Mouse (Mus musculus) lung, embryonic 14.5 days (tissue): ENCODE results near the gene Sema3g. TPM values are rescaled to one million over a fixed set of nuclear protein-coding genes. Genes with fewer than 3 reads are reported as not detected.

Experiments
- ATAC-seq: fragments of 200-750 bp; cut with Nextera tagmentation; 2 replicates; pipeline ENCODE4 v1.8.0; 2017; ENCODE audit warnings: mild to moderate bottlenecking, moderate TSS enrichment, moderate library complexity; ENCODE audit not compliant: insufficient read depth
- DNase-seq: peaks from one replicate; pipeline ENCODE4 v3.0.0-alpha.2; 2015
- H3K27ac ChIP-seq: fragments of 300-500 bp; sonication (generic); 2 replicates; pipeline ENCODE4 v1.5.1; 2014; ENCODE audit warnings: low read depth, mild to moderate bottlenecking, moderate library complexity
- H3K27me3 ChIP-seq: fragments of 300-500 bp; sonication (generic); 2 replicates; pipeline ENCODE4 v1.6.1; 2014; ENCODE audit warnings: low read length, control low read depth; ENCODE audit not compliant: insufficient read depth
- H3K36me3 ChIP-seq: fragments of 300-500 bp; sonication (generic); 2 replicates; pipeline ENCODE4 v1.6.1; 2014; ENCODE audit warnings: control low read depth; ENCODE audit not compliant: insufficient read depth
- H3K4me1 ChIP-seq: fragments of 300-500 bp; sonication (generic); 2 replicates; pipeline ENCODE4 v1.6.1; 2014; ENCODE audit warnings: antibody characterized with exemption, control low read depth; ENCODE audit not compliant: insufficient read depth
- H3K4me2 ChIP-seq: fragments of 300-500 bp; sonication (generic); 2 replicates; pipeline ENCODE4 v1.6.1; 2014; ENCODE audit warnings: mild to moderate bottlenecking
- H3K4me3 ChIP-seq: fragments of 300-500 bp; sonication (generic); 2 replicates; pipeline ENCODE4 v1.5.1; 2014; ENCODE audit warnings: low read depth, low read length
- H3K9ac ChIP-seq: fragments of 300-500 bp; sonication (generic); 2 replicates; pipeline ENCODE4 v1.6.1; 2014
- H3K9me3 ChIP-seq: fragments of 300-500 bp; sonication (generic); 2 replicates; pipeline ENCODE4 v1.6.1; 2016; ENCODE audit warnings: low read depth, low read length, control low read depth
- CTCF ChIP-seq: IDR thresholded peaks from 2 replicates; pipeline ENCODE4 v1.5.1; 2016; ENCODE audit warnings: antibody characterized with exemption, low read depth
- WGBS: fragments of 180-500 bp; shearing (Covaris S2); extraction: QIAGEN DNeasy Blood & Tissue Kit; methylation state at CpG from one replicate; pipeline ENCODE4 v1.1.7; 2014; 5-methylcytosine and 5-hydroxymethylcytosine counted together
- polyA plus RNA-seq: library from polyadenylated mRNA; unstranded; fragments of >200 nt; fragmentation: Nextera tagmentation; extraction: Ambion mirVana; gene quantifications from 2 replicates; pipeline ENCODE4 v1.2.1, GENCODE M21; 2014

The Sema3g gene
- polyA plus RNA-seq, 1 experiment from 2014 or later: 0.38 TPM

DNA sequence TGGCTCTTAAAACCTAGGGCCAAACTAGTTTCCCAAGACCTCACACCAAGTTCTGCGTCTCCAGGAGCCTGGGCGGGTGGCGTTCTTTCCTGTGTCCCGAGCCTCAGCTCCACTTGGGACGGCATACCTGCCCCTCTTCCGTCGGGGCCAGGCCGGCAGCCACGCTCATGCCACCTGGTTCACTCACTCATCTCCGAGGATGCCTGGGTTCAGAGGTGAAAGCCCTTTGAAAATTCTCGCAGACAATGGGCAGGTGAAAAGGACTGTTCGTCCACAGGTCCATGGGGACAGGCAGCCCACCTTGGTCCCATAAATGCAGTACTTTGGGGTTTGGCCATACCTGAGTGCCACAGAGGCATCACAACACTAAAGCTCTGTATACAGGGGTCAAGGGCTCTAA, 33.5 kb upstream of the Sema3g start:
- Histone ChIP-seq H3K27me3 (no peaks in the 10 kb centered on the region), H3K36me3 (peaks cover 100% of the 10 kb centered on the region), H3K9ac (no peak overlapping the region), H3K4me3 (no peak overlapping the region), H3K9me3 (no peaks in the 10 kb centered on the region), H3K4me2 (no peak overlapping the region), H3K27ac (no peak overlapping the region), H3K4me1 (no peaks in the 10 kb centered on the region)
- no peak for ATAC-seq
- WGBS: 87% methylated on average over 12 of the region's 12 CpGs
- DNase-seq: no peak
- TF ChIP-seq CTCF: no peak

DNA sequence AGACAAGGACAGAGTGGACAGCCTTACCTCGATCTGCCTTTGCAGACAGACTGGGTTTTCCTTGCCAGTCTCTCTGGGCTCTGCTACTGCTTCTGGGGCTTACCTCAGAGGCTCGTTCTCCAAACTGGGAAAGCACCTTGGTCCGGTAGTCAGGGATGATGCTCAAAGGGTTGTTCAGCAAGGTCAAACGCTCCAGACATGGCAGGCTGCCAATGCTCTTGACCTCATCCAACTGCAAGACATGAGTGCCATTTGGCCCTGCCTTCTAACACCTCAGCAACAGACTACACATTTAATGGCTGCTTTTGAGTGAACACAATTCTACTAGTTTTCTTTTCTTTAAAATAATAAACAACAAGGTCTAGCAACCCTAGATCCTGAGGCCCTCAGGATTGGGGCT, 31.0 kb upstream of the Sema3g start:
- 65% methylated on average over 4 of the region's 4 CpGs for WGBS
- Histone ChIP-seq H3K9me3 (no peaks in the 10 kb centered on the region), H3K27me3 (no peaks in the 10 kb centered on the region), H3K36me3 (peaks cover 100% of the 10 kb centered on the region), H3K27ac (no peak overlapping the region), H3K4me3 (no peak overlapping the region), H3K4me1 (no peaks in the 10 kb centered on the region), H3K4me2 (no peak overlapping the region), H3K9ac (no peak overlapping the region)
- no peak for ATAC-seq
- no peak for TF ChIP-seq CTCF
- DNase-seq: no peak

DNA sequence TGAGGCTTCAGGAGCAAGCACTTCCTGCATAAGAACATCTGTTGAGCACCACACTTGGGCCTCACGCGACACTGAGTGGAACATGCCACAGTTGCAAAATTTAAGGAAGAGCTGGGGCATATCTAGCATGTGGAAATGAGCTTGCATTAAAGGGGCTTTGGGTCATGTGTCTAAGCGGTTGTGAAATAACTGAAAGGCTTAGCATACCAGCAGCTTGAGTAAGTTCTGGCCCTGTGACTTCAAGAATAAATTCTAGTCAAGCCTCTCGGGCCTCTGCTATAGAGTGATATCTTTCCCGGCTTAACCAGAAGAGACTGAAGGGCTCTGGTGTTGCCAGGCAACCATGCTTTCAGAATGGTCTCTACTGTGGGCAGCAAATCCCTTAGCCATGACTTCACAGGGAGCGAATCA, 28.9 kb upstream of the Sema3g start:
- Histone ChIP-seq H3K27ac (no peak overlapping the region; the same call in 1 of the 2 replicates), H3K36me3 (peaks cover 100% of the 10 kb centered on the region), H3K9me3 (no peaks in the 10 kb centered on the region), H3K9ac (no peak overlapping the region), H3K27me3 (no peaks in the 10 kb centered on the region), H3K4me2 (no peak overlapping the region), H3K4me3 (no peak overlapping the region), H3K4me1 (no peaks in the 10 kb centered on the region)
- 69% methylated on average over 6 of the region's 6 CpGs for WGBS
- no peak for DNase-seq
- no peak for ATAC-seq
- TF ChIP-seq CTCF: no peak

DNA sequence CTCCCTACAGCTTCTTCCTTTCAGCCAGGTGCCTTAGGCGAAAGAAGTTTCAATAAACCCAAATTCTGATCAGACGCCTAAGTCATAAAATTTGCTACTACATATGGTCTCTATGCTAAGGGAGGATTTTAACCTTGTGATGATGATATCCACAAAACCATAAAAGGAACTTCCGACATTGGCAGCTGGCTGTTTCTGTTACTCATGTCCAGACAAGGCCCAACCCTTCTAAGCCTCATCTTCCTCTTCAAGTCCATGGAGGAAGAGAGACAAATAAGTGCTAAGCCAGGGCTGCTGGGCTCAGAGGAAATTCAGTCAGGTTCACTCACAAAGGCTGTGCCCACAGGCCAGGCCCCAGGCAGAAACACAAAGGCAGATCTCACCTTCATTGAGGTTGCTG, 28.3 kb upstream of the Sema3g start:
- ATAC-seq (no peak), DNase-seq (no peak)
- Histone ChIP-seq H3K27ac (no peak overlapping the region; the same call in 1 of the 2 replicates), H3K36me3 (peaks cover 100% of the 10 kb centered on the region), H3K4me2 (no peak overlapping the region), H3K4me1 (no peaks in the 10 kb centered on the region), H3K9me3 (no peaks in the 10 kb centered on the region), H3K27me3 (no peaks in the 10 kb centered on the region), H3K4me3 (no peak overlapping the region), H3K9ac (no peak overlapping the region)
- 93% methylated on average over 3 of the region's 3 CpGs for WGBS
- TF ChIP-seq CTCF: no peak

DNA sequence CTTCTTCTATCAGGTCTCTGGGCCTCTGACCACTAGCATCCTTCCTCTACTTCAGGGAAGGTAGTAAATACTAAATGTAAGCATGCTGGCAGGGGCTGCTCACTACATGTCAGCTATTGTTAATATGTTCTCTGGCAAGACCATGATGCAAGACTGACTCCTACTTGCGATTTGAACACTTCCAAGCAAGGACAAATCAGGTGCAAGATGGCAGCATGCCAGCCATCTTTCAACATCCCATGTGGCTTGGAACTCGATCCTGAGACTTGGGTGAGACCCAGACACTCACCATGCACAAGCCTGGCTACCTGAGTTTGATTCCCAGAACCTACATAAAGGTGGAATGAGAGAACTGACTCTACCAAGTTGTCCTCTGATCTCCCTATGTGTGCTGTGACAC, 25.7 kb upstream of the Sema3g start:
- peaks cover 100% of the 10 kb centered on the region for H3K36me3 ChIP-seq
- DNase-seq (no peak), ATAC-seq (no peak)
- 51% methylated on average over 2 of the region's 2 CpGs for WGBS
- H3K4me3 ChIP-seq: no peak overlapping the region
- no peaks in the 10 kb centered on the region for H3K9me3 ChIP-seq
- peaks cover 8% of the 10 kb centered on the region; the same call in 1 of the 2 replicates for H3K4me1 ChIP-seq
- H3K27me3 ChIP-seq: no peaks in the 10 kb centered on the region
- H3K9ac ChIP-seq: no peak overlapping the region
- no peak for TF ChIP-seq CTCF
- no peak overlapping the region for H3K4me2 ChIP-seq
- no peak overlapping the region for H3K27ac ChIP-seq

DNA sequence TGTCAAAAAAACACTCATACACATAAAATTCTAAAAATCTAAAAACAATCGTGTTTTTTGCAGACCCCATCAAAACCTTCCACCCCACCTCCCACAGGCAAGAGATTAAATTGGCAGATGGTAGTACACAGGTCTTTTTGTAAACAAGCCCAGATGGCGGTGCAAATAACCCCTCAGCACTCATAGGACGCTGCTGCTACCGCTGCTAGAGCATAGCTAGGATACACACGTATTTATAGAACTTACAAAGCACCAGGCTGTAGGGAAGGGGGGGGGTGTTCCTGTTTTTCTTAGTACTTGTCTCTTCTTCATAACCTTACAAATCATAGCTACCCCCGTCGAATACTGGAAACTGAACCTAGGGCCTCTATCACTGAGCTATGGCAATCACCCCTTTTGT, 23.9 kb upstream of the Sema3g start:
- TF ChIP-seq CTCF: no peak
- Histone ChIP-seq H3K4me2 (no peak overlapping the region), H3K27me3 (no peaks in the 10 kb centered on the region), H3K9me3 (no peaks in the 10 kb centered on the region), H3K27ac (no peak overlapping the region), H3K9ac (no peak overlapping the region), H3K36me3 (peaks cover 100% of the 10 kb centered on the region), H3K4me1 (peaks cover 8% of the 10 kb centered on the region; the same call in 1 of the 2 replicates), H3K4me3 (no peak overlapping the region)
- DNase-seq (no peak), ATAC-seq (no peak)
- WGBS: 66% methylated on average over 7 of the region's 7 CpGs

DNA sequence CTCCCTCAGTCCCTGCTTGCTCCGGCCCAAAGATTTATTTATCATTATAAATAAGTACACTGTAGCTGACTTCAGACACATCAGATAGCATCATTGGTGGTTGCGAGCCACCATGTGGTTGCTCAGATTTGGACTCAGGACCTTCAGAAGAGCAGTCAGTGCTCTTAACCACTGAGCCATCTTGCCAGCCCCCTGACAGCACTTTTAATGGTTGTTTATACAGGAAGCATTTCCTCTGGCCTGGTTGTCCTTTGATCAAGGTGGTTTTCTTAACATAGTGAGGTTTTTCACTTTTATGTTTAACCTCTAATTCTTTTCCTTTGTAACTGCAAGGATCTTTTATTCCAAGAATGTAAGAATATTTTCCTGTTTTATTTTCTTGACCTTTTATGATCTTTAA, 23.2 kb upstream of the Sema3g start:
- DNase-seq: no peak
- H3K27me3 ChIP-seq: no peaks in the 10 kb centered on the region
- peaks cover 100% of the 10 kb centered on the region for H3K36me3 ChIP-seq
- 74% methylated on average over 2 of the region's 2 CpGs for WGBS
- no peak overlapping the region for H3K27ac ChIP-seq
- no peak overlapping the region for H3K4me3 ChIP-seq
- no peak overlapping the region for H3K9ac ChIP-seq
- no peak for TF ChIP-seq CTCF
- no peak overlapping the region for H3K4me2 ChIP-seq
- H3K4me1 ChIP-seq: peaks cover 8% of the 10 kb centered on the region; the same call in 1 of the 2 replicates
- ATAC-seq: no peak
- H3K9me3 ChIP-seq: no peaks in the 10 kb centered on the region
